Mouse (Mus musculus) thymus, adult 2 months (tissue): Measurements from ENCODE around the gene Pih1d1.
"Not testable (repeated sequence)": the region's sequence is repeated elsewhere in the genome, so short reads cannot be mapped to it uniquely, and the experiment has no call there.

ENCODE experiments used
- CTCF ChIP-seq: fragments of 200-500 bp; IDR thresholded peaks from 2 replicates; pipeline ENCODE4 v1.5.1; 2012; ENCODE audit warnings: mild to moderate bottlenecking, control low read depth, low read length, moderate library complexity, borderline replicate concordance; ENCODE audit not compliant: control insufficient read depth, poor library complexity, insufficient read depth; ENCODE audit errors: extremely low read depth
- POLR2A ChIP-seq: fragments of 200-500 bp; IDR thresholded peaks from 2 replicates; pipeline ENCODE4 v1.6.1; 2012; ENCODE audit warnings: mild to moderate bottlenecking, low read length, control low read depth, moderate library complexity; ENCODE audit not compliant: control insufficient read depth, poor library complexity, insufficient read depth; ENCODE audit errors: extremely low read depth

DNA sequence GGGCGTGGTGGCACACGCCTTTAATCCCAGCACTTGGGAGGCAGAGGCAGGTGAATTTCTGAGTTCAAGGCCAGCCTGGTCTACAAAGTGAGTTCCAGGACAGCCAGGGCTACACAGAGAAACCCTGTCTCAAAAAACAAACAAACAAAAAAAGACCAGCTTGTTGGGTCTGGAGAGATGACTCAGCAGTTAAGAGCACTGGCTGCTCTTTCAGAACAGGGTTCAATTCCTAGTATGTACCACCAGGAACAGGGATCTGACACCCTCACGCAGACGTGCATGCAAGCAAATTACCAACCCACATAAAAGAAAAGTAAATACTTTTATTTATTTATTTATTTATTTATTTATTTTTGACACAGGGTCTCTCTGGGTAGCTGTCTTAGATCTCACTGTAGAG, 44.0 kb upstream of the Pih1d1 start:
- not testable (repeated sequence) for TF ChIP-seq CTCF, POLR2A
